Mouse (Mus musculus) frontal cortex, adult (tissue): ENCODE measurements around the gene 6030468B19Rik.

Source experiments
- ATAC-seq: cut with Nextera tagmentation; 2 replicates; pipeline ENCODE4 v1.9.2; 2017; ENCODE audit warnings: mild to moderate bottlenecking, moderate library complexity, mixed read lengths; ENCODE audit not compliant: low TSS enrichment

The 6030468B19Rik gene

GRCm38 (mm10) chr11:117803166-117803688, 5.8 kb downstream of the 6030468B19Rik start:
- no peak for ATAC-seq

- ATAC-seq = no peak
These were observed 9.3 kb downstream of the 6030468B19Rik start for GRCm38 (mm10) chr11:117806781-117807180.

DNA sequence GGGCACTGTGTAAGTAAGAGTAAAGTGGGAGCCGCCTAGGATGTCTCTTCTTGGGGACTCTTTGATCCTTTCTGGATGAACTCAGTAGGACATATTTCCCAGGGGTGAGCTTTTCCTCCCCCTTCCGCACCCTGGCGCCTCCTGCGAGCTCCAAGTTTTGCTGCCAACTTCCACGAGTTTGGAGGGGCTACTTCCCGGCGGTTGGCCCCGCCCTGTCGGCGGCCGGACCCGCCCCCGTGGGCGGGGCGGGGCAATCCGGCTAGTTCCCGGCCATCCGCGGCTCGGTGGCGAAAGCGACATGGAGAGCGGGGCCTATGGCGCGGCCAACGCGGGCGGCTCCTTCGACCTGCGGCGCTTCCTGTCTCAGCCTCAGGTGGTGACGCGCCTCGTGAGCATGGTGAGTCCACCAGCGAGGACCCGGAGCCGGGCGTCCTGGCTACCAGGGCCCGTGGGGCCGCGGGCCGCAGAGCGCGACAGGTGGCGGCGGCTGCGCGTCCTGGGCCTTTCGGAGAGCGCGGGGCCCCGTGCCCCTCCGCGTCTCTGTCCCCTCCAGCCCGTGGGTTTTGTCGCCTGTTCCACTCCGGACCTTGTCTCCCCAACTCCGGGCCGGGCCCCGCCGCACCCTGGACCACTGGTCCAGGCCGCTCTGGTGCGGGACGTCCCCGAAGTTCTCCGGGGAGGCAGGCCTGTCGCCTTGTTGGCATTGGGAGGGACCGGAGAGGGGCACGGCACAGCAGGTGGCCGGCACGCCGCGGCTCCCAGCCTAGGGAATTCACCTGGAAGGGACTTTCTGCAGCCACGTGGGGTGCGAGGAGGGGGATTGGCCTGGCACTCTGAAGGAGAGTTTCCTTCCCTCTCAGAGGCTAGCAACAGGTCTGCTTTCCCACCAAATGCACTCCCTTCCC, 12.2 kb downstream of the 6030468B19Rik start, which contains the start of the genes Gm20708 and Syngr2:
TSS of gene Gm20708 (plus strand) at position 262 of the 905 bp plus-strand sequence.
TSS of gene Syngr2 (plus strand) at position 262 of the 905 bp plus-strand sequence.
- ATAC-seq = no peak

DNA sequence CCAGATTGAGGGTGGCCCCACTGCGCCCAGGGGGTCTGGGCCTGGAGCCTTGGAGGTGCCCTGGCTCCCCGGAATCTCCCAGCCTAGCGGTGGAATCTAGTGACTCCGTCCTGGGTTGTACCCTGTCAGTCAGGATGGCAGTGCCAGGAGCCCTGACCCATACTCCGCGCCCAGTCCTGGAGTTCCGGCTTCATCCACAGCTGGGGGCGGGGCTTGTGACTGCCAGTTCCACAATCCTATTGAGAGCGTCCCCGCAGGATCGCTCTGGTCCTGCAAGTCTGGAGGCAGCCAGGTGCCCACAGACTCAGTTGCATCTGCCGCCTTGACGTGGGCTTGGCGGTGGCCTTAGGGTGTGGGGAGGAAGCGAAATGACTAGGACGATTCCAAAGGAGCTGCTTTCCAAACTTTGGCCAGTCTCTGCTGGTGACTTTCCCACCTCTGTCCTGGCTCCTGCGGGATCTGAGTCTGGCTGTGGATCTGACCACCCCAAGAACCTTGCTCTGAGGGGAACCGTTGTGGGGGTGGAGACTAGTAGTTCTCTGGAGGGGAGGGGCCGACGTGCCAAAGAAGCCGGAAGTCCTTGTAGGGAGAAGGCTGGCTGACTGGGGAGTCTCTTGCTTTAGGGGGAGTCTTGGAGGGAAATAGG, 13.1 kb downstream of the 6030468B19Rik start:
- ATAC-seq = peak; percentile 80; the same call in 1 of the 2 replicates

DNA sequence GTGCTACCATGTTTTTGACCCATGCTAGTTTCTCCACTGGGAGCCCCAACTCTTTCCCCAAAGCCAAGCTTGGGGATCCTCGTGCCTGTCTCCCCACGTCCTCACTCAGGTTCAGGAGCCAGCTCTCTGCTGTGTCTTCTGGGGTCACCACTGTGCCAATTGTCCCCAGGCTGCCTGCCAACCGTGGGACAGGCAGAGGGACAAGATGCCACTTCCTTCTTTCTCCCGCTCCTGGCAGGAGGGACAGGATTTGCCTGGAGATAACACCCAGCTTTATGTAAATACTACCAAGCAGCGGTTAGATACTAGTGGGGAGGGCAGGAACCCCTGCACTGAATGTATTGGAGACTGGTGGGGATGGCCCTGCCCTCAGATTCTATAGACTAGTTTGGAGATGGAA, 16.4 kb downstream of the 6030468B19Rik start:
- ATAC-seq = no peak

- no peak for ATAC-seq
These were observed 17.4 kb downstream of the 6030468B19Rik start for GRCm38 (mm10) chr11:117814704-117815366.

DNA sequence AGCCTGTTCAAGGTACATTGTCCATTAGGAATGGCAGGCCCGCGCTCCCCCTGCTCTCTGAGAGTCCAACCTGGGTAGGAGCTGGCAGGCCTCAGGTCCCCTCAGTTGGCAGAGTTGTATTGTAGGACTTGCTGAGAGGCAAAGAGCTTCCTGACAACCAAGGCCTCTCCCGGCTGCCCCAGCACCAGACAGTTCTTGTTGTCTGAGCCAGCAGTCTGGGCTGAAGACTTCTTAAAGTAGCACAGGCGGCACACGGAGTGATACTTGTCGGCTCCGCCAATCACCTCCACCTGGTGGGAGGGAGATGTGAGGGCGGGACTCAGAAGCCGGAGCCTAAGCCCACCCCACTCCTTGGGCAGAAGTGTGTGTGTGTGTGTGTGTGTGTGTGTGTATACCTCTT, 18.4 kb downstream of the 6030468B19Rik start:
- ATAC-seq = peak; percentile 36; the same call in 1 of the 2 replicates

- peak; percentile 83 for ATAC-seq
These were observed 19.0 kb downstream of the 6030468B19Rik start for GRCm38 (mm10) chr11:117816389-117816996.

- no peak for ATAC-seq
These were observed 21.6 kb downstream of the 6030468B19Rik start for GRCm38 (mm10) chr11:117819095-117819494.

- no peak for ATAC-seq
These were observed 22.7 kb downstream of the 6030468B19Rik start for GRCm38 (mm10) chr11:117820173-117820572.

DNA sequence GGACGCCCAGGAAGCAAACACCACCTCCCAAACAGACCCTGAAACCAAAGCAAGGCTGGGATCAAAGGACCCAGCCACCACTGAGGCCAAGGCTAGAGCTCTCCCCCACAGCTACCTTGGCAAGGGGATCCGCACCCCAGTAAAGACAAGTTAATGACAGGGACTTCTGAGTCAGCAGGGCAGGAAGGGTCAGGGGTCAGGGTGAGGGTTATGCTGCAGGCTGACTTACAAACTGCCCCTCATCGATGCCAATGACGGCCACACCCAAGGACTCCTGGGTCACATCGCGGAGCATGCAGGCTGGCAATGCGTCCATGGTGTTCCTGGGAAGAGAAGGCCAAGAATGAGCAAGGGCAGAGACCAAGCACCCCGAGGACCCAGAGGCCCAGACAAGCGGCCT, 24.4 kb downstream of the 6030468B19Rik start:
- ATAC-seq = no peak

- ATAC-seq = no peak
These were observed 25.3 kb downstream of the 6030468B19Rik start for GRCm38 (mm10) chr11:117822728-117823241.

GRCm38 (mm10) chr11:117823411-117823810, 26.0 kb downstream of the 6030468B19Rik start:
- no peak for ATAC-seq

DNA sequence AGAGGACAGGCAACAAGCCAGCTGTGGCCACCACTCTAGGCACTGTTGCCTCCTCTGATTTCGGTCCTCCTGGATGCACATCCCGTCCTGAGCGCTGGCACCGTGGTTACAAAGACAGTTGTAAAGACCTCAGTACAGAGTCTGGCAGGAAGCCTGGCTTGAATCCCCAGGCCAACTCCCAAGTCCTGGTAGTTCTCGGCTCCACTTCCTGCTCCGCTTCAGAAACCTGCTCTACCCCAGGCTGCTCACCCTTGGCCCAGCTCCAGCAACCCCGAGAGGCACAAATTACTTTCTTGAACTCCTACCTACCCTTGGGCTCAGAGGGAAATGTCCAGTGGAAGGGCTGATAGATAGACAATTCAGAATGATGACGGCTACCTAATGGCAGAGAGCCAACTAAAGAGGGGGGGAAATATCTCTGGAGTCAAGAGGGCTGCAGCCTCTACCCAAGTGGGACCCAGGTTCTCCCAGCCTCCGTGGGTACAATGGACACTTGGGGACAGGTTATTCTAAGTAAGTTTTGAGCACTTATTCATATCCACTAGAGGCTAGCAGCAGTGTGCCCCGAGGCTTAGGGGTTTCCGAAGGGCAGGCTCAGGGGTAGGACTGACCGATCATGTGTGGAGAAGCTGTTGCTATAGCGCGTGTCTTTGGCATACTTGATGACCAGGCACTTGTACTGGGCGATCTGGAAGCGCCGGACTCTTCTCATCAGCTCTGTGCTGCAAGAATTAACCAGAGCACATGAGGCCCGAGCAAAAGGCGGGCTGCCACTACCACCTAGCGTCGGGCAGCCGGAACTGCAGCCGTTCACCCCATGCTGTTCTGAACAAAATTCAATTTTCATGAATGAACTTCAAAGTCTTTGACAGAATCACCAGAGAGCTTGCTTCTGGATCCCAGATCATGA, 26.9 kb downstream of the 6030468B19Rik start:
- peak; percentile 66 for ATAC-seq

- ATAC-seq = peak; percentile 18; the same call in 1 of the 2 replicates
These were observed 28.1 kb downstream of the 6030468B19Rik start, which contains the start of the genes Afmid and Tk1 for GRCm38 (mm10) chr11:117825333-117826101. TSS of gene Afmid (plus strand) at chr11:117825924. TSS of gene Tk1 (minus strand) at chr11:117826092.

DNA sequence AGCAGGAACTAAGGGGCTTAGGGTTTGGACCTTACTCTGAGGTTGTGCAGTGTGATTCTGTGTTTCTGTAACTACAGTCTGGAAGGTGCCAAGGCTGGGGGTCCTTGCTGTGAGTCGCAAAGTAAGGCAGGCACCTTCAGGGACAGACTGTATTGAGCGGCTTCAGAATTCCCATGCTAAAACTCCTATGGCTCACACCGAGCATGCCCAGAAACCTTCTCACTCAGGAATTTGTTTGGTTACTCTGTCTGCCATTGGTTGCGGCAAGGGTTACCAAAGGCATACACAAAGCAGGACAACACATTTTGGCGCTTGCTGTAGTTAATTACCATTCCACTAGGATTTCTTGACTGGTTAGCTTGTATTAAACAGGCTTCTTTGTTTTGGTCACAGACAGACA, 28.7 kb downstream of the 6030468B19Rik start:
- ATAC-seq = no peak

GRCm38 (mm10) chr11:117826916-117827315, 29.5 kb downstream of the 6030468B19Rik start:
- ATAC-seq = no peak

DNA sequence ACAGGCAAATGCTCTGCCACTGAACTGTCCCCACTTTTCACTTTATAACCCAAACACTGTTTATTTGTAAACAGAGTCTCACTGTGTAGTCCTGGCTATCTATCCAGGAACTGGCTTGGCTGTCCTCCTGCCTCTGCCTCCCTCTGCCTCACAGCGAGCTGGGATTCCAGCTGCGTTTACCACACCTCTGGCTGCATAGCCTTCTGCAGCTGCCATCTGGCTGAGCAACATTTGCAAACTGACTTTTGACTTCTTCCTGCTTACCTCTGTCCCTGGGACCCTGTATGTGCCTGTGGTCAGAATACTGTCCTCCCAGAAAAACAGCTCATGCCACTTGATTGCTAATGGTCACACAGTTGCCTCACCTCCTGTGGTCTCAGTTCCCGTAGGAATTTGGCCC, 29.9 kb downstream of the 6030468B19Rik start:
- no peak for ATAC-seq
